Mouse (Mus musculus) hindbrain, embryonic 13.5 days (tissue): ENCODE data around the gene Ccn1. TPM values are rescaled to one million over a fixed set of nuclear protein-coding genes. Genes with fewer than 3 reads are reported as not detected.
A peak's percentile ranks its signal among the peaks of the same experiment; 100 is the strongest.

Source experiments
- ATAC-seq: fragments of 200-750 bp; cut with Nextera tagmentation; 2 replicates; pipeline ENCODE4 v1.8.0; 2017; ENCODE audit warnings: moderate TSS enrichment; ENCODE audit not compliant: low FRiP score
- H3K27ac ChIP-seq: fragments of 300-500 bp; sonication (generic); 2 replicates; pipeline ENCODE4 v1.5.1; 2015; ENCODE audit warnings: inconsistent platforms, mild to moderate bottlenecking, moderate library complexity
- H3K27me3 ChIP-seq: fragments of 300-500 bp; sonication (generic); 2 replicates; pipeline ENCODE4 v1.6.1; 2015; ENCODE audit warnings: mild to moderate bottlenecking, inconsistent platforms
- H3K36me3 ChIP-seq: fragments of 300-500 bp; sonication (generic); 2 replicates; pipeline ENCODE4 v1.6.1; 2015; ENCODE audit warnings: mild to moderate bottlenecking, inconsistent platforms
- H3K4me1 ChIP-seq: fragments of 300-500 bp; sonication (generic); replicated peaks from 2 replicates; pipeline ENCODE4 v1.6.1; 2015; ENCODE audit warnings: inconsistent platforms
- H3K4me2 ChIP-seq: fragments of 300-500 bp; sonication (generic); 2 replicates; pipeline ENCODE4 v1.6.1; 2015; ENCODE audit warnings: inconsistent platforms, mild to moderate bottlenecking, moderate library complexity
- H3K4me3 ChIP-seq: fragments of 300-500 bp; sonication (generic); 2 replicates; pipeline ENCODE4 v1.5.1; 2015; ENCODE audit warnings: mild to moderate bottlenecking, inconsistent platforms
- H3K9ac ChIP-seq: fragments of 300-500 bp; sonication (generic); 2 replicates; pipeline ENCODE4 v1.6.1; 2015; ENCODE audit warnings: mild to moderate bottlenecking, inconsistent platforms
- H3K9me3 ChIP-seq: fragments of 300-500 bp; sonication (generic); 2 replicates; pipeline ENCODE4 v1.6.1; 2016; ENCODE audit warnings: inconsistent platforms
- WGBS: fragments of 180-500 bp; shearing (Covaris S2); methylation state at CpG from one replicate; pipeline ENCODE4 v1.1.7; 2015; 5-methylcytosine and 5-hydroxymethylcytosine counted together
- polyA plus RNA-seq: library from polyadenylated mRNA; unstranded; fragments of >200 nt; fragmentation: Nextera tagmentation; extraction: Ambion mirVana; gene quantifications from 2 replicates; pipeline ENCODE4 v1.2.1, GENCODE M21; 2015

Ccn1 gene
- polyA plus RNA-seq, 1 experiment from 2014 or later, result 10.1 TPM

- no peaks in the 10 kb centered on the region for H3K36me3 ChIP-seq
- no peak for ATAC-seq
- no peaks in the 10 kb centered on the region for H3K9me3 ChIP-seq
- no peak overlapping the region for H3K9ac ChIP-seq
- H3K4me1 ChIP-seq, result no peaks in the 10 kb centered on the region
- no peak overlapping the region for H3K27ac ChIP-seq
- no peak overlapping the region for H3K4me3 ChIP-seq
- H3K4me2 ChIP-seq, result no peak overlapping the region
- 91% methylated on average over 4 of the region's 4 CpGs for WGBS
- H3K27me3 ChIP-seq, result no peaks in the 10 kb centered on the region
Observed at GRCm38 (mm10) chr3:145666383-145666782, 16.6 kb upstream of the Ccn1 start.

DNA sequence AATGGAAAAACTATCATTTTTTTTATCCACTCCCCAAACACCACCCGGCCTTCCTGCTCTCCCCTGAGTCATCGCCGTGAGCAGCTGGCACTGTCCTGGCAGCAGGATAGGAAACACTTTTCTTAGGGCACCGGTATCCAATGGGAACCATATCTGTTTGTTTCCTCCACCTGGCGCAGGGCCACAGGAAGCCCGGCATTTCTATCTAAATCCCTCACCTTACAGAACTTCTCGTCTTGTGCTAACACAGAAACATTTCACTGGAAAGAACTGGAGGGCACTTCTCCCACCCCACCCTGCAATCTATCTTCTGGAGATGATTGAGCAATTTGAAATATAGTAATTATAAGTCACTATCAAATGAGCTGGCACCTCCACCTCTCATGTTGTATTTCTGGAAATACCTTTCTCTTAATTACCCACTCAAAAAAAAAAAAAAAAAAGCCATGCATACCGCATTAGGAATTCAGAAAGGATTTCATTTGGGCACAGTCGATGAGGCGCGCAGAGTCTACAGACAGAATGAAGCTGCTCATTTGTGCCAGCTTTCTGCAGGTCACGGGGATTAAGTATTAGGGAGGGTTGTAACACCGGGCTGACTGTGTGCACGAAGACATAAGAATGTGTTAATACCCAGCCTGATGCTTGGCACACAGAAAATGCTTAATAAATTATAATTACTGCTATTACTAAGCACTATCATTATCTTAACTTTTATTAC is 7.4 kb upstream of the Ccn1 start:
- Histone ChIP-seq H3K9ac (no peak overlapping the region), H3K36me3 (no peaks in the 10 kb centered on the region), H3K27ac (no peak overlapping the region), H3K4me1 (peaks cover 25% of the 10 kb centered on the region), H3K27me3 (peaks cover 24% of the 10 kb centered on the region), H3K4me2 (no peak overlapping the region), H3K9me3 (no peaks in the 10 kb centered on the region), H3K4me3 (no peak overlapping the region)
- WGBS, result 58% methylated on average over 14 of the region's 14 CpGs
- no peak for ATAC-seq

GRCm38 (mm10) chr3:145654944-145655343 is 5.2 kb upstream of the Ccn1 start:
- Histone ChIP-seq H3K4me2 (no peak overlapping the region), H3K9me3 (no peaks in the 10 kb centered on the region), H3K27me3 (peaks cover 36% of the 10 kb centered on the region), H3K9ac (no peak overlapping the region), H3K4me3 (no peak overlapping the region), H3K36me3 (no peaks in the 10 kb centered on the region), H3K27ac (no peak overlapping the region), H3K4me1 (peaks cover 47% of the 10 kb centered on the region)
- whole genome bisulfite sequencing, result 71% methylated on average over 6 of the region's 6 CpGs
- ATAC-seq, result no peak

DNA sequence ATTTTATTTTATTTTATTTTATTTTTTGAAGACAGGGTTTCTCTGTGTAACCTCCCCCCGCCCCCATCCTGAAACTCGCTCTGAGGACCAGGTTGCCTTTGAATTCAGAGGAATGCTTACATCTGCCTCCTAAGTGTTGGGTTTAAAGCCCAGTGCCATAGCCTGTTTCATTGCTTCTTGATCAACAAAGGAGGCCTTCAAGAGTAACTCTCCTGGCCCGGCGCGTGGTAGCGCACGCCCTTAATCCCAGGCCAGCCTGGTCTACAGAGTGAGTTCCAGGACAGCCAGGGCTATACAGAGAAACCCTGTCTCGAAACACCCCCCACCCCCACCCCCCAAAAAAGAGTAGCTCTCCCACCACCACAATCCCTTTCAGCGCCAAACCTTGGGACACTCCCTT is 4.2 kb upstream of the Ccn1 start:
- no peak overlapping the region for H3K4me2 ChIP-seq
- peaks cover 56% of the 10 kb centered on the region for H3K4me1 ChIP-seq
- no peak overlapping the region for H3K9ac ChIP-seq
- no peak for ATAC-seq
- no peak overlapping the region for H3K27ac ChIP-seq
- whole genome bisulfite sequencing, result 63% methylated on average over 9 of the region's 9 CpGs
- H3K4me3 ChIP-seq, result no peak overlapping the region
- no peaks in the 10 kb centered on the region for H3K36me3 ChIP-seq
- H3K9me3 ChIP-seq, result no peaks in the 10 kb centered on the region
- peaks cover 41% of the 10 kb centered on the region for H3K27me3 ChIP-seq

DNA sequence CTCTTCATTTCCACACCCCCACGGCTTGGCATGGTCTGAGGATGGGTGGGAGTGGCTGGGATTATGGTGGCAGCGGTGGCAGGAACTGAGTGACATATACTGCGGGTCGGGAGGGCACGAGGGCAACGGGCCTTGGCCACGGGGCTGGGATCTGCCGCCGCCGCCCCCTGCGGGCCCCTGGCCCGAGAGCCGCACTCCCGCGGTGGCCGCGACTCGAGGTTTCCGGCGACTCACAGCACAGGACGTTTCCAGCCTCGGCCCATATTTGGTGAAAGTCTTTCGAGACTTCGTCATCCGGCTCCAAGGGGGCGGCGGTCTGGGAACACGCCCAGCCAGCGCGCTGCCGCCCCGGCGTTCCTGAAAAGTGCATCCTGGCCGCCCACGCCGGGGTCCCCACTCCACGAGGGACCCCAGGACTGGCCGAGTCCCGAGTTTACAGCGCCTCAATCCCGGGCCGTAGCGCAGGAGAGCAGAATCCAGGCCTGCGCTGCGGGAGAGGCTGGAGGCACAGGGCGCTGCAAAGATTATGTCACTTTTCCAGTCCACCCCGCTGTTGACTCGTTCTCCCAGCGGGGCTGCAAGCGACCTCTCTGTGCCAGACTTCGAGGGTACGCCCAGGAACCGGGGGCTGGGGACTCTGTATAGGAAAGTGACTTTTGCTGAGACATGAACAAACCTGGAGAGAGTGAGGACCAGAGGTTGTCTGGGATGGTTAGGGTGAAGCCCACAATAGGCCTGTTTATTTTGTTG is 3.6 kb upstream of the Ccn1 start:
- Histone ChIP-seq H3K4me2 (peak overlapping the region; percentile 74), H3K4me1 (peaks cover 63% of the 10 kb centered on the region), H3K27me3 (peaks cover 47% of the 10 kb centered on the region), H3K9me3 (no peaks in the 10 kb centered on the region), H3K36me3 (no peaks in the 10 kb centered on the region), H3K9ac (peak overlapping the region; percentile 71), H3K27ac (no peak overlapping the region), H3K4me3 (peak overlapping the region; percentile 44)
- ATAC-seq, result no peak
- WGBS, result 1% methylated on average over 53 of the region's 53 CpGs

DNA sequence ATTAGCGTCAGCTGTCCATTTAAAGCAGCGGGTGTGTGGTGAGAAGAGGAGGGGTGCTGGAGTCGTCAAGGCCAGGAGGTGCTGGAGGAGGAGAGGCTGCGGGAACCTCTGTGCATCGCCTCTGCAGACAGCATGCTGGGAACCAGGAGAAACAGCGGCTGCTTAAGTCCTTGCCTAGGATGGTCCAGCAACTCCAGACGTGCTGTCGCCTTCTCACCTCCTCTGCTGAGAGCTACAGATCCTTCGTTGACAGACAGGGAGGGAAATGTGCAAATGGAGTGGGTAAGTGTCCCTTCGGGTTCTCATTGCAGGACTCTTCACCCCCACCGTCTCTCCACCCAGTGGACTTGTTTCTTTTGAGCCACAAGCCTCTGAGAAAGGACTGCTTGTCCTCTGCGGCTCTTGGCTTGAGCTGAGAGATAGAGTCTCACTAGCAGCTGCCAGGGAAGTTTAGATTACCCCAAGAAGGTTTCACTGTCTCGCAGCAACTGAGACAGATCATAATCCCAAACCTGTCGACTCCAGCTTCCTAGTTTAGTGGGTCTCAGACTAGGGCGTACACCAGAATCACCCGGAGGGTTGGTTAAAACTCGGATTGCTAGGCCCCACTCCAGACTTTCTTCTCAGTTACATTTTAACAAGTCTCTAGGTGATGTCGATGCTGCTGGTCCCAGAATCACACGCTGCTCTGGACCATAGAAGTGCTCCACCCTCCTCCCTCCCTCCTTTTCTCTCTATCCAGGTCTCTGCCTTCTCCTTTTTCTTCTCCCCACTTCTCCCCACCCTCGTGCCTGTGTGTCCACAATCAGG is 2.7 kb upstream of the Ccn1 start:
- WGBS, result 6% methylated on average over 20 of the region's 20 CpGs
- peak overlapping the region; percentile 12; the same call in 1 of the 2 replicates for H3K27ac ChIP-seq
- H3K4me1 ChIP-seq, result peaks cover 66% of the 10 kb centered on the region

DNA sequence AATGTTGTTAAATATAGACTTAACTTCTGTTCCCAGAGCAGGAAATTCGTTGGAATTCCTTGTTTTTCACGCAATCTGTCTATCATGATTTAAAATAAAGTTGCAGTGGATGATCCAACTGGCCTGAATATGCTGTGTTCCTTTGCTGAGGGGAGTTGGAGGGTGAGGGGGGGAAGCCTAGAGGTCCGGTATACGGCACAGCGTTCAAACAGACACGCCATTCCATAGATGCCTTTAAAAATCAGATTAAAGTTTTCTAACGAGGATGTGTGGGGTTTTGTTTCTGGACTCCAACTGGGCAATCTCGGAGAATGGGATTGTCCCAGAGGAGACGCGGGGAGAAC is 2.2 kb upstream of the Ccn1 start:
- Histone ChIP-seq H3K9me3 (no peaks in the 10 kb centered on the region), H3K4me2 (peak overlapping the region; percentile 74), H3K27ac (no peak overlapping the region), H3K9ac (0 out of 2 replicates have a peak overlapping the region, but pooled peaks have one; percentile 44), H3K4me1 (peaks cover 64% of the 10 kb centered on the region), H3K4me3 (peak overlapping the region; percentile 20), H3K36me3 (no peaks in the 10 kb centered on the region), H3K27me3 (peaks cover 58% of the 10 kb centered on the region)
- 3% methylated on average over 10 of the region's 10 CpGs for WGBS
- ATAC-seq, result no peak

More for the DNA sequence above, 2.7 kb upstream of the Ccn1 start:
- H3K36me3 ChIP-seq, result no peaks in the 10 kb centered on the region
- H3K4me2 ChIP-seq, result peak overlapping the region; percentile 74
- H3K4me3 ChIP-seq, result peak overlapping the region; percentile 44
- H3K27me3 ChIP-seq, result peaks cover 55% of the 10 kb centered on the region
- ATAC-seq, result no peak
- no peaks in the 10 kb centered on the region for H3K9me3 ChIP-seq
- peak overlapping the region; percentile 71; the same call in 1 of the 2 replicates for H3K9ac ChIP-seq

GRCm38 (mm10) chr3:145651029-145651977 is 1.5 kb upstream of the Ccn1 start:
- Histone ChIP-seq H3K27ac (no peak overlapping the region), H3K9me3 (no peaks in the 10 kb centered on the region), H3K36me3 (no peaks in the 10 kb centered on the region), H3K4me3 (peak overlapping the region; percentile 50), H3K4me1 (peaks cover 64% of the 10 kb centered on the region), H3K27me3 (peaks cover 58% of the 10 kb centered on the region), H3K4me2 (peak overlapping the region; percentile 74), H3K9ac (no peak overlapping the region; the same call in 1 of the 2 replicates)
- WGBS, result 4% methylated on average over 19 of the region's 19 CpGs
- ATAC-seq, result no peak

- Histone ChIP-seq H3K4me2 (peak overlapping the region; percentile 74), H3K9ac (peak overlapping the region; percentile 71; the same call in 1 of the 2 replicates), H3K36me3 (no peaks in the 10 kb centered on the region), H3K9me3 (no peaks in the 10 kb centered on the region), H3K27me3 (peaks cover 58% of the 10 kb centered on the region), H3K4me1 (peaks cover 68% of the 10 kb centered on the region), H3K27ac (no peak overlapping the region), H3K4me3 (peak overlapping the region; percentile 50)
- 0 out of 2 replicates have a peak, but pooled peaks have one; percentile 6 for ATAC-seq
- under 1% methylated on average over 18 of the region's 18 CpGs for WGBS
Observed at GRCm38 (mm10) chr3:145650298-145651011, 674 bp upstream of the Ccn1 start.

GRCm38 (mm10) chr3:145648991-145649851 is 560 bp downstream of the Ccn1 start:
- Histone ChIP-seq H3K27me3 (peaks cover 59% of the 10 kb centered on the region), H3K4me2 (peak overlapping the region; percentile 74), H3K4me1 (peaks cover 68% of the 10 kb centered on the region), H3K9me3 (no peaks in the 10 kb centered on the region), H3K27ac (peak overlapping the region; percentile 70), H3K9ac (peak overlapping the region; percentile 71), H3K36me3 (no peaks in the 10 kb centered on the region), H3K4me3 (peak overlapping the region; percentile 50)
- WGBS, result under 1% methylated on average over 48 of the region's 49 CpGs
- ATAC-seq, result no peak
